Mouse (Mus musculus) midbrain, embryonic 15.5 days (tissue): ENCODE measurements around the gene Ints2. TPM values are rescaled to one million over a fixed set of nuclear protein-coding genes. Genes with fewer than 3 reads are reported as not detected.
A peak's percentile ranks its signal among the peaks of the same experiment; 100 is the strongest.
"Not testable (repeated sequence)": the region's sequence is repeated elsewhere in the genome, so short reads cannot be mapped to it uniquely, and the experiment has no call there.

Source experiments
- ATAC-seq: fragments of 200-750 bp; cut with Nextera tagmentation; replicated peaks from 2 replicates; pipeline ENCODE4 v1.8.0; 2017; ENCODE audit warnings: moderate TSS enrichment
- H3K27ac ChIP-seq: fragments of 300-500 bp; sonication (generic); 2 replicates; pipeline ENCODE4 v1.5.1; 2015; ENCODE audit warnings: mild to moderate bottlenecking, inconsistent platforms
- H3K27me3 ChIP-seq: fragments of 300-500 bp; sonication (generic); replicated peaks from 2 replicates; pipeline ENCODE4 v1.6.1; 2015; ENCODE audit warnings: inconsistent platforms
- H3K36me3 ChIP-seq: fragments of 300-500 bp; sonication (generic); replicated peaks from 2 replicates; pipeline ENCODE4 v1.6.1; 2015; ENCODE audit warnings: inconsistent platforms
- H3K4me1 ChIP-seq: fragments of 300-500 bp; sonication (generic); 2 replicates; pipeline ENCODE4 v1.6.1; 2015; ENCODE audit warnings: inconsistent platforms
- H3K4me2 ChIP-seq: fragments of 300-500 bp; sonication (generic); 2 replicates; pipeline ENCODE4 v1.6.1; 2015; ENCODE audit warnings: inconsistent platforms, mild to moderate bottlenecking, moderate library complexity
- H3K4me3 ChIP-seq: fragments of 300-500 bp; sonication (generic); 2 replicates; pipeline ENCODE4 v1.5.1; 2015; ENCODE audit warnings: mild to moderate bottlenecking, inconsistent platforms
- H3K9ac ChIP-seq: fragments of 300-500 bp; sonication (generic); 2 replicates; pipeline ENCODE4 v1.6.1; 2015; ENCODE audit warnings: mild to moderate bottlenecking, inconsistent platforms
- H3K9me3 ChIP-seq: fragments of 300-500 bp; sonication (generic); 2 replicates; pipeline ENCODE4 v1.6.1; 2016; ENCODE audit warnings: inconsistent platforms
- WGBS: fragments of 180-500 bp; shearing (Covaris S2); methylation state at CpG from one replicate; pipeline ENCODE4 v1.1.7; 2015; ENCODE audit warnings: mixed read lengths; 5-methylcytosine and 5-hydroxymethylcytosine counted together
- polyA plus RNA-seq: library from polyadenylated mRNA; unstranded; fragments of >200 nt; fragmentation: Nextera tagmentation; extraction: Ambion mirVana; gene quantifications from 2 replicates; pipeline ENCODE4 v1.2.1, GENCODE M21; 2015

Ints2 gene
- 22.2 and 23.4 TPM in 2 replicates for polyA plus RNA-seq

DNA sequence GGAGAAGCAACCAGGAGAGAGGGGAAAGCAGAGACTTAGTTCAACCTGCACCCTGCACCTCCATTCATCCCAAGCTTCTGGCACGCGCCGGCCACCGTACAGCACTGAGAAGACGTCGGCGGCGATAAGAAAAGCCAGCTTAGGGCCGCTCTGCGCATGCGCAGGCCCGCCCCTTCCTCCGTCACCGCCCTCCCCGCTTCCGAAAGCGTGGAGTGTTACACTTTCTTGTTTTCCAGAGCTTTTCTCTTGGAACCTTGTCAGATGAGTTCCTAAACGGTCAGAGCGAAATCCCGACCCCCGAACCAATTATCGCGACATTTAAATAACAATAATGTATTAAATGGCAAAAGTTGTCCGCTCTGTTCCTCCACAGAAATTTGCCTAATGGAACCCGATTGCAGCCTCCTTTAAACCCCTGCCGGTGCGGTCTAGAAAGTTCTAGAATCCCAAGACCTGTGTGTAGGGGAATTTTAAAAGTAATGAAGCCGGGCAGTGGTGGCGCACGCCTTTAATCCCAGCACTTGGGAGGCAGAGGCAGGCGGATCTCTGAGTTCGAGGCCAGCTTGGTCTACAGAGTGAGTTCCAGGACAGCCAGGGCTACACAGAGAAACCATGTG is at the start of gene Ints2:
Gene Ints2 (minus strand): TSS at position 116 of the 617 bp plus-strand sequence.
- H3K36me3 ChIP-seq = peaks cover 5% of the 10 kb centered on the region; the same call in 1 of the 2 replicates
- peak within 1 kb of the TSS; percentile 87 for H3K4me3 ChIP-seq
- peak within 1 kb of the TSS; percentile 88 for H3K27ac ChIP-seq
- peak within 1 kb of the TSS; percentile 78 for H3K4me2 ChIP-seq
- ATAC-seq = peak; percentile 95
- peaks cover 18% of the 10 kb centered on the region for H3K4me1 ChIP-seq
- H3K27me3 ChIP-seq = no peaks in the 10 kb centered on the region
- 10% methylated on average over 32 of the region's 32 CpGs for WGBS
- no peaks in the 10 kb centered on the region for H3K9me3 ChIP-seq
- H3K9ac ChIP-seq = peak within 1 kb of the TSS; percentile 84

DNA sequence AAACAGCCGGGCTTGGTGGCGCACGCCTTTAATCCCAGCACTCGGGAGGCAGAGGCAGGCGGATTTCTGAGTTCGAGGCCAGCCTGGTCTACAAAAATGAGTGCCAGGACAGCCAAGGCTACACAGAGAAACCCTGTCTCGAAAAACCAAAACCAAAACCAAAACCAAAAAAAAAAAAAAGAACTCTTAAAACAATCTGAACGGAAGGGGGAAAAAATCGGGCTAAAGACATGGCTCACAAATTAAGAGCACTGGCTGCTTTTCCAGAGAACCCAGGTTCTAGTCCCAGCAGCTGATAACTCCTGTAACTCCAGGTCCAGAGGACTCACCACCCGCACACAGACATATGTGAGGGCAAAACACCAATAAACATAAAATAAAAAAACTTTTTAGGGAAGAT is 34.8 kb upstream of the Ints2 start:
- H3K27me3 ChIP-seq, H3K4me1 ChIP-seq, H3K4me2 ChIP-seq, H3K9ac ChIP-seq, H3K4me3 ChIP-seq, H3K9me3 ChIP-seq, ATAC-seq, H3K27ac ChIP-seq: not testable (repeated sequence)
- 0 out of 2 replicates have a peak, but pooled peaks cover 12% of the 10 kb centered on the region for H3K36me3 ChIP-seq
- WGBS = 95% methylated on average over 10 of the region's 10 CpGs

DNA sequence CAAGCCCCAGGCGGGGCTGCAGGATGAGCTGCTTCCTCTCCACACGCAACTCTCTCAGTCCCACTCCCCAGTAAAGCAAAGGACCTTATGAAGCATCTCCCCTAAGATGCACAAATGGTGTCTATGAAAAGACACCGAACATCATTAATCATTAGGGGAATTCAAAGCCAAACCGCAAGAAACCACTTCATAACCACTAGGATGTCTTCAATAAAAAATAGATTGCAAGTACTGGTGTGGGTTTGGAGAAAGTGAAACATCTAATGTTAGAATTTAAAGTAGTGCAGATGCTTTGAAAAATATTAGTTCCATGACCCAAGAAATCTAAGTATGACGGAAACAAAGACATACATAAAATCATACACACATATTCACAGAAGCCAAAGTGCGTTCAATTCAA is 34.3 kb upstream of the Ints2 start:
- no peak overlapping the region for H3K27ac ChIP-seq
- H3K9ac ChIP-seq = no peak overlapping the region
- H3K9me3 ChIP-seq = no peaks in the 10 kb centered on the region
- no peak overlapping the region for H3K4me2 ChIP-seq
- 0 out of 2 replicates have a peak, but pooled peaks cover 12% of the 10 kb centered on the region for H3K36me3 ChIP-seq
- WGBS = 92% methylated on average over 6 of the region's 6 CpGs
- no peak for ATAC-seq
- H3K4me1 ChIP-seq = no peaks in the 10 kb centered on the region
- no peaks in the 10 kb centered on the region for H3K27me3 ChIP-seq
- H3K4me3 ChIP-seq = no peak overlapping the region

DNA sequence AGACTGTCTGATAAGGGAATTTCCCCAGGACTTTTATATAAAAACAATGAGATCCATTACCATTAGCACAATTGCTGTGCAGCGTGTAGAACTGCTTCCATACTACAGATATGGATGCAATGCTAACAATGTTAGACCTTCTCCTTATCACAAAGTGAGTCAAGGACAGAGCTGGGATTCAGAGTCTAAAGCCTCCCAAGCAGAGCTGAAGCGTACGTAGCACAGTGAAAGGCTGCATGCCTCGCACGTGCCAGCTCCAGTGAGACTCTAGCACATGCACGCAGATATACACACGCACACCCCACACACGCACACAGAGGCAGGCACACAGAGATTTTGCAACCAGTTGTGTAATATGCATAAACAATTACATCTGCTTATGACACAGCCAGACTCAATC is 28.4 kb upstream of the Ints2 start:
- H3K9ac ChIP-seq = no peak overlapping the region
- H3K4me2 ChIP-seq = no peak overlapping the region
- no peak overlapping the region for H3K27ac ChIP-seq
- ATAC-seq = no peak
- no peaks in the 10 kb centered on the region for H3K9me3 ChIP-seq
- H3K36me3 ChIP-seq = peaks cover 46% of the 10 kb centered on the region
- H3K27me3 ChIP-seq = no peaks in the 10 kb centered on the region
- 92% methylated on average over 8 of the region's 8 CpGs for WGBS
- H3K4me1 ChIP-seq = no peaks in the 10 kb centered on the region
- no peak overlapping the region for H3K4me3 ChIP-seq

DNA sequence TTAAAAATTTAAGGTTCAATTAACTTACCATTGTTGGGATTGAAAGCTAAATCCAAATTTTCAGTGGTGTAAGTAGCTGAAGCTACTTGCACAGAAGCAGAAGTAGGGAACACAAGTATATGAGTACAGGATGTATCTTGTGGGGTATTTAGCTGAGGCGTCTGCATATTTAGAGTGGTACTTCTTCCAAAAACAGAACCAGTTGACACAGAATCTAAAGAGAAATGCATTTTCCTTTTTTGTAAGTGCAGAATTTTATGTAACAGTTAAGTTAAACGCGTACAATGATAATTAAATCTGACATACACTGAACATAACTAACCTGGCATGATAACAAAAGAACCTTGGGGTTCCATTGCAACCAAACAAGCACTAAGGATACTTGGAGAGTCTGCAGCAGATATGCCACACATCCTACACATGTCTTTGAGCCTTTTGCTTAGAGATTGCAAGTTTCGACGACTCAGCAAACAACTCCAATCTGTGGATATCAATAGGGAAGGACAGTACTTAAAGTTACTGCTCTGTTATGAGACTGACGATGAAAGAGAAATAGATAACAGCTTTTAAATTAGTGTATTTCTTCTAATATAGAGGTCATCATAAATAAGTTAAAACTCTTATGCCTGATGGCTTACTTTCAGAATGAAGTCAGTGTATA is 21.2 kb upstream of the Ints2 start:
- Histone ChIP-seq H3K4me3 (no peak overlapping the region), H3K27me3 (no peaks in the 10 kb centered on the region), H3K4me1 (no peaks in the 10 kb centered on the region), H3K9me3 (no peaks in the 10 kb centered on the region), H3K4me2 (no peak overlapping the region), H3K36me3 (peaks cover 40% of the 10 kb centered on the region), H3K27ac (no peak overlapping the region), H3K9ac (no peak overlapping the region)
- WGBS = 97% methylated on average over 6 of the region's 6 CpGs
- ATAC-seq = no peak

DNA sequence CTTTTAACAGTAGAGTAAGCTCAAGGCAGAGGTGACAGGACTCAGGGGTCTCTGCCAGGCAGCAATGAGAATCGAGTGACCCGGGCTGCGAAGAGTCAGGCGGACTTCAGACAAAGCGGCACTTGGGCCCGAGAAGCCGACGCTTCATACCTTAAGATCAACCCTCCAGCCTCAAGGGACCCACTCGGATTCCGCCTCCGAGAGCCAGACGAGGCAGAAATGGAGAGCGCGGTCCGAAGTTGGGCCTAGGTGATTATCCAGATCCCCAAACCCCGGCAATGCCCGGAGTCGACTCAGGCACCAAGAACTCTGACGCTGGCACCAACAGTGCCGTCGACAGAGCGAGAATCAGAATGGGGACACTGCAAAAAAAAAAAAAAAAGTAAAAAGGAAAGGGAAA is 321 bp downstream of the Ints2 start:
- 0% methylated on average over 22 of the region's 22 CpGs for WGBS
- Histone ChIP-seq H3K4me3 (peak overlapping the region; percentile 87), H3K9ac (peak overlapping the region; percentile 84), H3K4me2 (peak overlapping the region; percentile 78), H3K27me3 (no peaks in the 10 kb centered on the region), H3K27ac (peak overlapping the region; percentile 88), H3K9me3 (no peaks in the 10 kb centered on the region), H3K4me1 (peaks cover 18% of the 10 kb centered on the region), H3K36me3 (peaks cover 5% of the 10 kb centered on the region; the same call in 1 of the 2 replicates)
- ATAC-seq = peak; percentile 71

DNA sequence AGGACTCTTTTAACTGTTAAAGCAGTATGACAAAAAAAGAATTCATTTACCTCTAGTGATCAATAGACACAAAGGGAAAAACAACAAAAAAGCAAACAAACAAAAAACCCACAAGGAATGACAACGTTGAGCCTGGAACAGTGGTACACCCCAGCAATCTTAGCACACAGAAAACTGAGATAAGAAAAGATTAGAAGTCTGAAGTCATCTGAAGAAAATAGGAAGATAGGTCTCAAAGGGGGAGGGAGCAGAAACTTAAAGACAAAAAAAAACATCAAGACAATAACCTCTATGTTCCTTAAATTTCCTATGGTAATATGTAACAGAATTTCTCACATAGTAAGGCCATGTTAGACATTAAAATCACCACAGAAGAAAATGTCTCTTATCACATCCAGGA is 4.0 kb downstream of the Ints2 start:
- Histone ChIP-seq H3K4me1 (peaks cover 18% of the 10 kb centered on the region), H3K36me3 (peaks cover 21% of the 10 kb centered on the region), H3K9ac (no peak overlapping the region), H3K27me3 (no peaks in the 10 kb centered on the region), H3K27ac (no peak overlapping the region), H3K9me3 (no peaks in the 10 kb centered on the region), H3K4me3 (no peak overlapping the region), H3K4me2 (no peak overlapping the region)
- no peak for ATAC-seq
- WGBS = 84% methylated on average over 1 of the region's 1 CpGs

DNA sequence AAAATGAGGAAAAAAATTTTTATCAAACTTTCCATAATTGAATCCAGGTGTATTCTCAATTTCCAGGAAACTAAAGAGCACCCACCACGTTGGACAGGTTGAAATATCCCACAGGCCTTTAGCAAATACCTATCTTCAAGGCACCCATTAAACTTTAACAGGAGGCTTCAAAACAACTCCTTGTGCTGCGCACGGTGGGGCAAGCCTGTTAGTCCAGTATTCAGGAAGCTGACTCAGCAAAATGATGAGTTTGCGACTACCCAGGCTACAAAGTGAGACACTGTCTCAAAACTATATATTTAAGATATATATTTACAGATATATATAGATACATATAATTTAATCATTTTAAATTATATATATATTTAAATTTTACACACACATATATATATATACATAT is 24.9 kb downstream of the Ints2 start:
- H3K9ac ChIP-seq = no peak overlapping the region
- H3K9me3 ChIP-seq = no peaks in the 10 kb centered on the region
- H3K4me1 ChIP-seq = no peaks in the 10 kb centered on the region
- ATAC-seq = no peak
- H3K27me3 ChIP-seq = no peaks in the 10 kb centered on the region
- H3K27ac ChIP-seq = no peak overlapping the region
- 96% methylated on average over 4 of the region's 4 CpGs for WGBS
- no peak overlapping the region for H3K4me3 ChIP-seq
- H3K36me3 ChIP-seq = peaks cover 47% of the 10 kb centered on the region
- H3K4me2 ChIP-seq = no peak overlapping the region

DNA sequence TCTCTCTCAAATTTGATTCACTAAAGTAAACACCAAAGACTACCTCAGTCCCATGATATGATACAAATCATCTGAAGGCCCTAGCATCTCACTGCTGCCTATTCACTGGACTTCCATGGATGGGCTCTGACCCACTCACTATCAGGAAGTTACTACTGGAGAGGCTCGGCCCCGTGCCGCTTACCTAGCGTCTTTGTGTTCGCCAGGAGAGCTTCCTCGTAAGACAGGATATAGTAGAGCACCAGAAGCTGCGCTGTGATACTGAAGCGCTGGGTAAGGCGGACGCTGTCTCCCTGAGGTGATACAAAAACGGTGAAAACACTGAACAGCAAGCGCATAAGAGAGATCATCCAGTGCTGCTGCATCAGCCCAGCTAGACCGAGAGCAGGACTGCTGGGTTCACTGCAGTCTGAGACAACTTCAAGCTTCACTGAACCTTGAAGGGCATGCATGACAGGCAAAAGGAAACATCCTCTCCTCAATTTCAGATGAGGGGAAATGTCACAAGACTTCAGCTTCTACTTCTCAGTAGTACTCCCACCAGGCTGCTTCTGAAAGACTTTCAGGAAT is 25.5 kb downstream of the Ints2 start:
- WGBS = 94% methylated on average over 13 of the region's 13 CpGs
- H3K4me3 ChIP-seq = no peak overlapping the region
- no peaks in the 10 kb centered on the region for H3K9me3 ChIP-seq
- H3K4me1 ChIP-seq = no peaks in the 10 kb centered on the region
- no peak overlapping the region for H3K9ac ChIP-seq
- no peak overlapping the region for H3K4me2 ChIP-seq
- H3K27ac ChIP-seq = no peak overlapping the region
- no peaks in the 10 kb centered on the region for H3K27me3 ChIP-seq
- H3K36me3 ChIP-seq = peaks cover 49% of the 10 kb centered on the region
- no peak for ATAC-seq

DNA sequence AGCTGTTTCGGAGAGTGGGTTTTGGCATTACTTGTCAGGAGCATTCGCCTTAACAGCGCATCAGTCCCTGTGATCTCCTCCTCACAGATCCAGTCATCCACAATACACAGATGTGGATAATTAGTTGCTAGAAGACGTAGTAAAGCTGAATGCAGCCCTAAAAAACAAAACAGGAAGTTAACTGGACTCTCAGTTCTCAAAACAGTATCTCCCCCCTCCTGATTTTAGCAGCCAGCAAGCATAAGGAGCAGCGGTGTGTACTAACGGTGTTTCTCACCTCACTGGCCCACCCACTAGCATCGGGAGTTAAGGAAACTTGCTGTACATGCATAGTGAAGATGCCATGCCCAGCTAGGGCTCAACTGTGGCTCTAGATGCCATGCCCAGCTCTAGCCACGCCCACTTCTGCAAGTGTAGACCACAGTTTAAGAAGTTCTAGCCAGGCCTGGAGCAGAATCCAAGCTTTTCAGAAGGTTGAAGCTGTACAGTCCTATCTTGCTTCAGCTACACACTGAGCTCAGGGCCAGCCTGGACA is 30.7 kb downstream of the Ints2 start:
- WGBS = 89% methylated on average over 8 of the region's 8 CpGs
- Histone ChIP-seq H3K9me3 (no peaks in the 10 kb centered on the region), H3K4me2 (no peak overlapping the region), H3K27me3 (no peaks in the 10 kb centered on the region), H3K4me1 (no peaks in the 10 kb centered on the region), H3K27ac (no peak overlapping the region), H3K4me3 (no peak overlapping the region), H3K9ac (no peak overlapping the region), H3K36me3 (peaks cover 49% of the 10 kb centered on the region)
- ATAC-seq = no peak

DNA sequence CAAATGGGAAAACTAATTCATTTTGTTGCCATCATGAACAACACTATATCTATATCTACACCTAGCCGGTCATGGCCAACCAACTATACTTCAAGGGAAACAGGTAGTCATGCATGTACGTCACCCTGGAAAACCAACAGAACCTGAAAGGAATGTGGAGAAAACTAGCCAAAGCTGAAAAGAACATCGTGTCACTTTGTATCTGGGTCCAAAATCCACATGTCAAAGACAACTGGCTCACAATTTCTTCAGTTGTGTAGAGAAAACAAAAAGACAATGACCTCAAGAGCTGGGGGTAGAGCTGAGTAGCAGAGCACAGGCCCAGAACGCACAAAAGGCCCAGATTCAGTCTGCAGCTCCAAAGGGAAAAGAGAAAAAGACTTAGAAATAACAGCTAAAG is 31.6 kb downstream of the Ints2 start:
- Histone ChIP-seq H3K4me3 (no peak overlapping the region), H3K27ac (no peak overlapping the region), H3K36me3 (peaks cover 42% of the 10 kb centered on the region), H3K9ac (no peak overlapping the region), H3K4me1 (no peaks in the 10 kb centered on the region), H3K27me3 (no peaks in the 10 kb centered on the region), H3K4me2 (no peak overlapping the region), H3K9me3 (no peaks in the 10 kb centered on the region)
- no peak for ATAC-seq
- 87% methylated on average over 4 of the region's 4 CpGs for WGBS

DNA sequence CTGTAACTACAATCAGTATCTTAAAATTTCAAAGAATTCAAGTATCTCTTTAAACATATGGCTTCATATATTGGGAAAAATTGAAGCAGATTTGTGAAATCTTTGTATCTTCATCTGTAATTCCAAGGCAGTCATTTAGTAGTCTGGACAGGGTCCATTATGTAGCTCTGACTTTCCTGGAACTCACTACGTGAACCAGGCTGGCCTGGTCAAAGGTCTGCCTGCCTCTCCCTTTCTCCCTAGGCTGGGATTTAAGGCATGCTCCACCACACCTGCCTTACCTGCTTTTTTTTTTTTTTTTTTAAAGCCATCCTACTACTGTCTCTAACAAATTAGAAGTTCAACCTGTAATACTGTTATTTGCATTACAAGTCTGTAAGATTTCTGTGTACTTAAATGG is 45.6 kb downstream of the Ints2 start:
- peaks cover 45% of the 10 kb centered on the region for H3K36me3 ChIP-seq
- H3K4me3 ChIP-seq = no peak overlapping the region
- H3K9ac ChIP-seq = no peak overlapping the region
- H3K4me1 ChIP-seq = no peaks in the 10 kb centered on the region
- no peak for ATAC-seq
- no peak overlapping the region for H3K4me2 ChIP-seq
- H3K27me3 ChIP-seq = no peaks in the 10 kb centered on the region
- WGBS = 67% methylated on average over 1 of the region's 1 CpGs
- H3K9me3 ChIP-seq = no peaks in the 10 kb centered on the region
- no peak overlapping the region for H3K27ac ChIP-seq
